Mouse (Mus musculus) erythroblast, embryonic 14.5 days (primary cell): ENCODE measurements around the gene Lrrtm4. TPM values are rescaled to one million over a fixed set of nuclear protein-coding genes. Genes with fewer than 3 reads are reported as not detected.

Experiments used
- H3K27me3 ChIP-seq: 2 replicates; pipeline ENCODE4 v1.6.1; 2012; ENCODE audit warnings: inconsistent platforms; ENCODE audit not compliant: control insufficient read depth
- H3K36me3 ChIP-seq: 2 replicates; pipeline ENCODE4 v1.6.1; 2012; ENCODE audit warnings: mild to moderate bottlenecking, inconsistent platforms; ENCODE audit not compliant: control insufficient read depth
- H3K4me1 ChIP-seq: 2 replicates; pipeline ENCODE4 v1.6.1; 2012; ENCODE audit warnings: inconsistent platforms; ENCODE audit not compliant: control insufficient read depth
- H3K4me3 ChIP-seq: replicated peaks from 2 replicates; pipeline ENCODE3; 2012; ENCODE audit warnings: moderate library complexity, mild to moderate bottlenecking, inconsistent platforms
- H3K9me3 ChIP-seq: 2 replicates; pipeline ENCODE4 v1.6.1; 2012; ENCODE audit warnings: low read length, inconsistent platforms, mixed read lengths; ENCODE audit not compliant: control insufficient read depth
- GATA1 ChIP-seq: IDR thresholded peaks from 2 replicates; pipeline ENCODE4 v1.6.1; 2012; ENCODE audit warnings: low read length, inconsistent platforms, mixed read lengths
- TAL1 ChIP-seq: IDR thresholded peaks from 3 replicates; pipeline ENCODE4 v1.6.1; 2012; ENCODE audit warnings: low read length, inconsistent platforms, mixed read lengths
- polyA plus RNA-seq: library from polyadenylated mRNA; stranded (reverse); fragments of >175 nt; gene quantifications from 2 replicates; pipeline ENCODE4 v1.2.3, GENCODE M21; 2012

The Lrrtm4 gene
- polyA plus RNA-seq, 1 experiment, result not detected

DNA sequence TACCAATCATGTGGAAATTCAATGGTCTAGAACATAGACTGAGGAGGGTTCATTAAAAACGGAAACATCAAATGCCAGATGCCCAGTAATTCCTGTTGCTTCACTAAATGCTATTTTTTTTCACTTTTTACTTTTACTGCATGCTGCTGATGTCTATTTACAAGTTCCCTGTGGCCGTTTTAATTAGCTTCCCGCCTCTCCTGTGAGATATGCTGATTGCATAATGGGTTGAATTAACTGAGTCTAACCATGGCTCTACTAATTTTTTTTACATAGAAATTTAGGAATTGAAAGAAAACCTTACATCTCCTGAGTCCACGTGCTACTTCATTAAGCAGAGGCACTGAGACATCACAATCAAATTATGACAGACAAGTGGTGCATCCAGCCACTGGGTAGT is 143.9 kb downstream of the Lrrtm4 start:
- Histone ChIP-seq H3K4me3 (no peak overlapping the region), H3K27me3 (no peaks in the 10 kb centered on the region), H3K36me3 (no peaks in the 10 kb centered on the region), H3K4me1 (no peaks in the 10 kb centered on the region), H3K9me3 (no peaks in the 10 kb centered on the region)
- TF ChIP-seq TAL1, result no peak
- TF ChIP-seq GATA1, result no peak

DNA sequence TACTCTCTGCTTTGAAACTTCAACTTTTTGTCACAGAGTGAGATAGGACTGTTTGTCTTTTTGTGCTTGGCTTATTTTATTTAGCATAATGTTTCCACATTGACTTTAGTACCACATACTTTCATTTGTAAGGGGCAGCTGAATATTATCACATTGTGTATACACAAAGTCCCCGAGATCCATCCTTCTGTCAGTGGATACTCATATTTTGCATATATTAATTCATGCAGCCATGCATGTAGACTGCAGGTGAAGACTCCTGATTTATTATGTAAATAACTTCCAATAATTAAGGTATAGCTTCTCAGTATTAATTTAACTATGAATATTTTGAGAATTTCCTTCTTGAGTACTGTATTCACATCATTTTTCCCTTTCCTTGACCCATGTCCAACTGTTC is 163.2 kb downstream of the Lrrtm4 start:
- Histone ChIP-seq H3K4me1 (no peaks in the 10 kb centered on the region), H3K27me3 (no peaks in the 10 kb centered on the region), H3K36me3 (no peaks in the 10 kb centered on the region), H3K4me3 (no peak overlapping the region), H3K9me3 (no peaks in the 10 kb centered on the region)
- TF ChIP-seq TAL1 (no peak), GATA1 (no peak)

DNA sequence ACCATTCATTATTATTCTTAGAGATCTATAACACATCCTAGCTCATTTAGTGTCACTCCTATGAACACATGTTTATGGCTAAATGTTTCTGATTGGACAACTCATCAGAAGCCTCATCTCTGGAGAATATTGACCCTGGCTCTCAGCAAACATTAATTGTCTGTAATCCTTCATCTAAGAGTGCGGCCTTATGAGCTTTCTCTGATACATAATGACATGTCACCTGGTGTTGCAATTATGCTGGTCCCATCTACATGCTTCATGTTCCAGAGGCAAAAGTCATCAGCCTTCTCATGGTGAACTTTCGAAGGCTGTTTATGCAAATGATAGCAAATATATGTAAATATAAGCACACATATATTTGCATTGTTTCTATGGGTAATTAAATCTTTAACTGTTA is 163.7 kb downstream of the Lrrtm4 start:
- TF ChIP-seq TAL1 (no peak), GATA1 (no peak)
- Histone ChIP-seq H3K27me3 (no peaks in the 10 kb centered on the region), H3K36me3 (no peaks in the 10 kb centered on the region), H3K4me1 (no peaks in the 10 kb centered on the region), H3K9me3 (no peaks in the 10 kb centered on the region), H3K4me3 (no peak overlapping the region)

DNA sequence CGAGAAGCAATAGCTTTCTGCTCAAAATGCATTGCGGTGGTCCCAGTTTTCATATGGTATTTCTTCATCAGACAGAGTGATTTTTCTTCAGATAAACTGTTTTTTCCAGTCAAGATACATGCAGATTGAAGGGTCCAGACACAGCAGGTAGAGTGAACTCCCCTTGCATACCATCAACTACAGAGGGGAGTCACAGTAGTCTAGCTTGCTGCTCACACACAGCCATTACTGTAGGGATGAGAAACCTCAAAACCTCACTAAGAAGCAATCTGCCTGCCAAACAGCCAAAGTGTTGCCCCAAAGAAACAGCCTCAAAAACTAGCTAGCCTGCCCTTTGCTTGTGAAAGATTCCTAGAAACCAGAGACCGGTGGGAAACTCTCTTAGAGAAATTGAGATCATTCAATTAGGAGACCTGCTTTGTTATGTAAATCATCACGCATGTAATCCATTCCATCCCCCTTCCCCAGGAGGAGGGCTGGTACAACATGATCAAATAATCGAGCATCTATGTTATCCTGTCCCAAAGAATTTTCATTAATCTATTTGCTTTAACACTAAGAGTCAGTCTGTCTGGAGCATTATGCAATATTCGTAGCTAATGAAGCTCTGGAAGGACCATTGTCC is 166.9 kb downstream of the Lrrtm4 start:
- TF ChIP-seq TAL1, result no peak
- TF ChIP-seq GATA1, result no peak
- Histone ChIP-seq H3K4me3 (no peak overlapping the region), H3K36me3 (no peaks in the 10 kb centered on the region), H3K9me3 (no peaks in the 10 kb centered on the region), H3K4me1 (no peaks in the 10 kb centered on the region), H3K27me3 (no peaks in the 10 kb centered on the region)

DNA sequence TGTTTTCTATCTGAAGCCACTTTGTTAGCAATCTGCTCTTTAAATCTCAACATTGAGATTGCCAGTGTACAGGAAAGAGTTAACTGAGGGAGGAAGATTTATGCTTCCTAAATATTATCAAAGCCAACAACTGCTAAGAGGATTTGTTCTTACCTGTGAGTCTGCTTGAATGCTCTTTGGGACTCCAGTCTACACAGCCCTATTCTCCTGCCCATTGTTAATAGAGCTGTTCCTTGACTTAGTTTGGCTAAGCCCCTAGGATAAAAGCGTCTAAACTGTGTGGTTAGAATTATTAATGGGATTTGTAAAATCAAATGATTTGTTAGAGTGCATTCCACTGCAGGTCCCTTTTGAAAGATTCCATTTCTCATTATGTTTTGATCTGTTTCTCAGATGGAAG is 168.1 kb downstream of the Lrrtm4 start:
- H3K4me1 ChIP-seq, result no peaks in the 10 kb centered on the region
- TF ChIP-seq TAL1, result no peak
- no peak for TF ChIP-seq GATA1
- H3K36me3 ChIP-seq, result no peaks in the 10 kb centered on the region
- no peaks in the 10 kb centered on the region for H3K27me3 ChIP-seq
- H3K4me3 ChIP-seq, result no peak overlapping the region
- H3K9me3 ChIP-seq, result no peaks in the 10 kb centered on the region

DNA sequence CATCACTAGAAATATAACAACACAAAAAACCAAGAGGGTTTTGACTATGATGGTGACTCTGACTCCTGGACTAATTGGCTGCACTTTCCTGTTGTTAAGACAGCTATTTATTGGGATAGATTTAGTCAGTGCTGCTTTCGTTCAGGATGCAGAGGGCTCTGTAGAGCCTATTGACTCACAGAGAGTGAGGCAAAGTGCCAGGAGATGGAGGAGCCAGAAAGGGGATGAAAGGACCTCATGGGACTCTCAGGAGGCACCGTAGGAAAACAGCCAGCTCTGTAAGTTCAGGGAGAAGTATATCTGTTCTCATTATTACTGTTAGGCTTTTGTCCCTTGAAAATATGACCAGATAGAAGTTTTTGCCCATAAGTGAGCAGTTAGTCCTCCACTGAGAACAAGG is 190.8 kb downstream of the Lrrtm4 start:
- no peak overlapping the region for H3K4me3 ChIP-seq

DNA sequence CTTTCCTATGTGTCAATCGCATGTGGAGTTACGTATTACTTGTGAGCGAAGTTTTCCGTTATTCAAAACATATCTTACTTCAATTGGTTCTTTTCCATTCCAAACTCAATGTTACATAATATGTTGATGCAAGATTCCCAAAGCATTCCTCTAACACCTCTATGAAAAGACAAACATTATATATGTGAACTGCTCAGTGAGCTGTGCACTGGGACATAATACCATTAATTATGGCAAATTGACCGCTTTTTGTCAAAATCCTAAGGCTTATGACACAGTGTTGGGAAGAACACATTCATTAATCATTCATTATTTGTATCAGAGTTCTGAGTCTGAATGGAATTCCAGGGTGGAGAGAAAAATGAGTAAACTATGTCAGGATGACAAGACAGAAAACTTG is 191.6 kb downstream of the Lrrtm4 start:
- no peaks in the 10 kb centered on the region for H3K27me3 ChIP-seq
- H3K9me3 ChIP-seq, result peaks cover 2% of the 10 kb centered on the region; the same call in 1 of the 2 replicates
- TF ChIP-seq TAL1 (no peak), GATA1 (no peak)
- no peak overlapping the region for H3K4me3 ChIP-seq
- no peaks in the 10 kb centered on the region for H3K36me3 ChIP-seq
- H3K4me1 ChIP-seq, result no peaks in the 10 kb centered on the region

More for the DNA sequence above, 190.8 kb downstream of the Lrrtm4 start:
- H3K27me3 ChIP-seq, result no peaks in the 10 kb centered on the region
- no peak for TF ChIP-seq TAL1
- no peak for TF ChIP-seq GATA1
- H3K36me3 ChIP-seq, result no peaks in the 10 kb centered on the region
- no peaks in the 10 kb centered on the region for H3K4me1 ChIP-seq
- H3K9me3 ChIP-seq, result peaks cover 2% of the 10 kb centered on the region; the same call in 1 of the 2 replicates

DNA sequence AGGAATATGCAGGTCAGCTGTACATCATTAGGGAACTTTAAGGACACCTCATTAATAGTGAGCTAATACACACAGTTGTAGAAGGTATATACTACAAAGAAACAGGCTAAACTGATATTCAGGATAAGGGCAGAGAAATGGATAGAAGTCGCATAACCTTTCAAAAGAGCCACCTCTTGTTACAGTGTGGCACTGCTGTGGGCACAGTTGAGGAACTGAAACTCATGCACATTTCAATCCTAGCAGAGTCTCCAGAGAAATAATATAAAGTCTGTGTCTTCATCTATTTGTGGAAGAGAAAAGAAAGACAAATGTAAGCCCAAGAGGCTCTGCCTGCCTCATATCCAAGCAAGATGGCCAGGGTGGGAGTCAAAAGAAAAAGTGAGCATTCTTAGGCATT is 242.9 kb downstream of the Lrrtm4 start:
- Histone ChIP-seq H3K36me3 (no peaks in the 10 kb centered on the region), H3K9me3 (no peaks in the 10 kb centered on the region), H3K4me3 (no peak overlapping the region), H3K27me3 (no peaks in the 10 kb centered on the region), H3K4me1 (no peaks in the 10 kb centered on the region)
- TF ChIP-seq TAL1 (no peak), GATA1 (no peak)

DNA sequence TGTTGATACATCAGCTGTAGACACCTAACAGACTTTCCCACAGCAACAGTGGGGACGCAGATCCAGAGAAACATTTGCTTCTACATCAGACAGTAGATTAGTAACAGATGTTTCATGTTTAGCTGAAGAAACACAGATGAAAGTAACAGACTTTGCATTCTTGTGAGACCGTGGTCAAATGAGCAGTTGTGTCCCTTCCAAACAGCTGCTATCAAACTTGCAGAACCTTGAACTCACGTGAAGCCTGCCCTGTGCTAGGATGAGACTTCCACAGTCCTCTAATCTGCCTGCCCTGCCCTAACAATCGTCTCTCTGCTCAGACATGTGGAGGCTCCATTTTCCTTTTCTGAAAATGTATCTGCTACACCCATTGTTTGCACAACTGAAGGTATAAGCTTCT is 245.3 kb downstream of the Lrrtm4 start:
- Histone ChIP-seq H3K4me1 (no peaks in the 10 kb centered on the region), H3K27me3 (no peaks in the 10 kb centered on the region), H3K4me3 (no peak overlapping the region), H3K9me3 (no peaks in the 10 kb centered on the region), H3K36me3 (no peaks in the 10 kb centered on the region)
- TF ChIP-seq TAL1, result no peak
- TF ChIP-seq GATA1, result no peak

DNA sequence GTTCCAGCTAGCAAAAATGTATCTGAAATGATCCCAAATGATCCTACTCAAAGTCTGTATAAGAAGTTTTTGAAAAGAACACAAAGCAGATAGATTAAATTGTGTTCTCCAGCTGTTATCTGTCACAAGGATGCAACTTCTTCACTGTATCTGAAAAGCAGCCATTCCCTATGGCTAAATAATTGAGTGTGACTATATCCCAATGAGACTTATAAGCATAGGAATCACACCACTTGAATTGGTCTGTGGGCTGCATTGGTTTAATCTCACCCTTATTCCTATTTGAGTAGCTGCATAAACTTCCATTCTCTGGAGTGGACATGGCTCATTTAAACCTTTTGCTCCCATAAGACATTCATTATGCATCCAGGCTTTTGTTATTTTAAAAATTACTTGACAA is 245.9 kb downstream of the Lrrtm4 start:
- H3K36me3 ChIP-seq, result no peaks in the 10 kb centered on the region
- H3K27me3 ChIP-seq, result no peaks in the 10 kb centered on the region
- no peaks in the 10 kb centered on the region for H3K4me1 ChIP-seq
- H3K4me3 ChIP-seq, result no peak overlapping the region
- H3K9me3 ChIP-seq, result no peaks in the 10 kb centered on the region
- TF ChIP-seq GATA1 (no peak), TAL1 (no peak)
